Mouse (Mus musculus) monocyte, adult 5-6 weeks (primary cell): Measurements from ENCODE around the gene Gast. TPM values are rescaled to one million over a fixed set of nuclear protein-coding genes. Genes with fewer than 3 reads are reported as not detected.
A peak's percentile ranks its signal among the peaks of the same experiment; 100 is the strongest.
"Not testable (repeated sequence)": the region's sequence is repeated elsewhere in the genome, so short reads cannot be mapped to it uniquely, and the experiment has no call there.

Source experiments
- ATAC-seq: fragments of 153-309, 156-312 bp; replicated peaks from 2 replicates; pipeline ENCODE4 v1.8.0; 2017; ENCODE audit warnings: mild to moderate bottlenecking; ENCODE audit not compliant: low TSS enrichment, insufficient number of reproducible peaks, severe bottlenecking, poor library complexity, low FRiP score
- total RNA-seq: library from RNA; stranded (forward); fragments of 200-1000, 200-491, 200-594 nt; gene quantifications from 3 replicates; pipeline ENCODE4 v1.2.3, GENCODE M21; 2017

Gast gene
- total RNA-seq, 1 experiment from 2014 or later: not detected

GRCm38 (mm10) chr11:100319492-100320171 lies 14.6 kb upstream of the Gast start, which contains the start of gene Eif1:
TSS of gene Eif1 (plus strand) at chr11:100319885.
- peak; percentile 85 for ATAC-seq

- ATAC-seq: peak; percentile 84
Measured at GRCm38 (mm10) chr11:100320172-100320630, 14.0 kb upstream of the Gast start.

GRCm38 (mm10) chr11:100320701-100321410 lies 13.4 kb upstream of the Gast start:
- not testable (repeated sequence) for ATAC-seq

GRCm38 (mm10) chr11:100321479-100322305 lies 12.5 kb upstream of the Gast start:
- not testable (repeated sequence) for ATAC-seq

GRCm38 (mm10) chr11:100322591-100323258 lies 11.5 kb upstream of the Gast start:
- no peak for ATAC-seq

GRCm38 (mm10) chr11:100323578-100323977 lies 10.6 kb upstream of the Gast start:
- no peak for ATAC-seq

GRCm38 (mm10) chr11:100325062-100325629 lies 9.1 kb upstream of the Gast start:
- no peak for ATAC-seq

- ATAC-seq: no peak
Measured at GRCm38 (mm10) chr11:100327316-100327715, 6.9 kb upstream of the Gast start.

- ATAC-seq: no peak
Measured at GRCm38 (mm10) chr11:100327761-100328160, 6.4 kb upstream of the Gast start.

GRCm38 (mm10) chr11:100330235-100330634 lies 4.0 kb upstream of the Gast start:
- no peak for ATAC-seq

GRCm38 (mm10) chr11:100330816-100331375 lies 3.3 kb upstream of the Gast start:
- ATAC-seq: not testable (repeated sequence)

- ATAC-seq: no peak
Measured at GRCm38 (mm10) chr11:100332766-100333515, 1.3 kb upstream of the Gast start.

GRCm38 (mm10) chr11:100335731-100336130 lies 1.5 kb downstream of the Gast start:
- no peak for ATAC-seq

- no peak for ATAC-seq
Measured at GRCm38 (mm10) chr11:100344269-100344668, 10.1 kb downstream of the Gast start.

GRCm38 (mm10) chr11:100352076-100352857 lies 18.1 kb downstream of the Gast start:
- ATAC-seq: no peak

GRCm38 (mm10) chr11:100355151-100355951 lies 21.1 kb downstream of the Gast start:
- no peak for ATAC-seq
